Mouse (Mus musculus) heart, adult 10 weeks (tissue): ENCODE results near the gene Clint1. TPM values are rescaled to one million over a fixed set of nuclear protein-coding genes. Genes with fewer than 3 reads are reported as not detected.

ENCODE experiments used
- polyA plus RNA-seq: library from polyadenylated mRNA; stranded (reverse); fragments of 350-450 nt; fragmentation: Illumina TruSeq; extraction: RNeasy Lipid Tissue Mini Kit (QIAGEN cat#74804); gene quantifications from one replicate; pipeline ENCODE4 v1.2.3, GENCODE M21; 2014; ENCODE audit warnings: low read depth, low replicate concordance

The Clint1 gene
- 39.1 TPM for polyA plus RNA-seq

GRCm38 (mm10) chr11:45851516-45852123 lies at the start of gene Clint1:
TSS of gene Clint1 (plus strand) at chr11:45852051.

GRCm38 (mm10) chr11:45944643-45945156 lies 92.8 kb downstream of the Clint1 start, which contains the start of gene Lsm11:
TSS of gene Lsm11 (minus strand) at chr11:45944935.

GRCm38 (mm10) chr11:45955127-45955627 lies 103.3 kb downstream of the Clint1 start, which contains the start of gene Thg1l:
TSS of gene Thg1l (minus strand) at chr11:45955494.

Other genes with a start within 250 kb of the Clint1 start
- 2.6 TPM for gene Lsm11, start 92.9 kb downstream of the Clint1 start, polyA plus RNA-seq
- gene Thg1l, start 103.4 kb downstream of the Clint1 start, polyA plus RNA-seq = 6.1 TPM
- 0.29 TPM for gene Sox30, start 128.3 kb downstream of the Clint1 start, polyA plus RNA-seq
- not detected for gene Gm12166, start 200.3 kb downstream of the Clint1 start, polyA plus RNA-seq
- 22.2 TPM for gene Adam19, start 203.9 kb downstream of the Clint1 start, polyA plus RNA-seq